Mouse (Mus musculus): ENCODE results near the gene Zbtb46.

DNA sequence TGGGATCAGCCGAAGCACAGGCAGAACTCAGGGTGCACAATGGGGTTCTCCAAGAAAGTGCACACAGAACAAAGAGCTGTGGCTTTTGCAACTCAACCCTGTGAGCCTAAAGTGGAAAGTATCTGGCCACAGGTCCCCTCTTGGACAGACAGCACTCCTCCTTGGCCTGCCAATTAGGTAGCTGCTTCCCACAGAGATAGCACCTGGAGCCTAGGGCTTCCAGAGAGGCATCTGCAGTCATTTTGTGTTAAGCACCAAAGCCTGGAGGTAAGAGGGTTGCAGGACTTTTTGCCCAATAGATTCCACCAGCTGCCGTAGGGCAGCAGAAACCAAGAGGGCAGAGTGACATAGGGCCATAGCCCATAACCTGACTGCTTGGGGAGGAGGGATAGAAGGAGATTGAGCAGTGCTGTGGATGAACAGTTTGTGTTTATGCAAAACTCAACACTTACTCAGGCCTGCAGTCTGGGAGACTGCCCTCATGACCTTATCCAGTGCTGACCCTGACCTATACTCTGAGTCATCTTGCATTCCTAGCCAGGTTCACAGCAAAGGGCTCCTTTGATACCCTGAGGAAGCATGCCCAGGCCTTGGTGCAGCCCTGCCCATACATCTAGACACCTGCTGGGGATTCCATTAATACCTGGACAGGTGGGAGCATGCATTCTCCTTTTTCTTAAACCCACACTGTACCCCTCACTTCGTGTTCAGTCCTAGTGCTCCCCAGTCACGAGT, 68.9 kb downstream of the Zbtb46 start:
- no peak for TF ChIP-seq POLR2A (IDR thresholded peaks at IDR 0.05; ENCODE audit: extremely low read depth, insufficient read depth, low read length)
- no peak for TF ChIP-seq CTCF (IDR thresholded peaks at IDR 0.05; ENCODE audit: extremely low read depth, insufficient read depth, low read length)
